Mouse (Mus musculus) embryonic facial prominence, embryonic 12.5 days (tissue): ENCODE measurements around the gene Smarcb1. TPM values are rescaled to one million over a fixed set of nuclear protein-coding genes. Genes with fewer than 3 reads are reported as not detected.
"Not testable (repeated sequence)": the region's sequence is repeated elsewhere in the genome, so short reads cannot be mapped to it uniquely, and the experiment has no call there.

Experiments
- ATAC-seq: fragments of 200-750 bp; cut with Nextera tagmentation; 2 replicates; pipeline ENCODE4 v1.8.0; 2017; ENCODE audit not compliant: insufficient number of reproducible peaks, insufficient read depth, low FRiP score, low TSS enrichment
- H3K27ac ChIP-seq: fragments of 300-500 bp; sonication (generic); 2 replicates; pipeline ENCODE4 v1.5.1; 2016; ENCODE audit warnings: mild to moderate bottlenecking
- H3K27me3 ChIP-seq: fragments of 300-500 bp; sonication (generic); 2 replicates; pipeline ENCODE4 v1.6.1; 2016; ENCODE audit warnings: mild to moderate bottlenecking, moderate library complexity
- H3K36me3 ChIP-seq: fragments of 300-500 bp; sonication (generic); 2 replicates; pipeline ENCODE4 v1.6.1; 2016; ENCODE audit warnings: mild to moderate bottlenecking
- H3K4me1 ChIP-seq: fragments of 300-500 bp; sonication (generic); 2 replicates; pipeline ENCODE4 v1.6.1; 2016
- H3K4me2 ChIP-seq: fragments of 300-500 bp; sonication (generic); replicated peaks from 2 replicates; pipeline ENCODE4 v1.6.1; 2016; ENCODE audit warnings: mild to moderate bottlenecking, moderate library complexity
- H3K4me3 ChIP-seq: fragments of 300-500 bp; sonication (generic); 2 replicates; pipeline ENCODE4 v1.5.1; 2016; ENCODE audit warnings: mild to moderate bottlenecking
- H3K9ac ChIP-seq: fragments of 300-500 bp; sonication (generic); 2 replicates; pipeline ENCODE4 v1.6.1; 2016; ENCODE audit warnings: mild to moderate bottlenecking, moderate library complexity
- H3K9me3 ChIP-seq: fragments of 300-500 bp; sonication (generic); 2 replicates; pipeline ENCODE4 v1.6.1; 2016; ENCODE audit warnings: mild to moderate bottlenecking, moderate library complexity
- WGBS: fragments of 180-500 bp; shearing (Covaris S2); methylation state at CpG from one replicate; pipeline ENCODE4 v1.1.7; 2016; 5-methylcytosine and 5-hydroxymethylcytosine counted together
- polyA plus RNA-seq: library from polyadenylated mRNA; unstranded; fragments of >200 nt; fragmentation: Nextera tagmentation; extraction: Ambion mirVana; gene quantifications from 2 replicates; pipeline ENCODE4 v1.2.1, GENCODE M21; 2016

The Smarcb1 gene
- polyA plus RNA-seq, 1 experiment from 2014 or later = 269 TPM

- Histone ChIP-seq H3K27me3 (no peaks in the 10 kb centered on the region), H3K4me1 (peaks cover under 1% of the 10 kb centered on the region; the same call in 1 of the 2 replicates), H3K9ac (no peak overlapping the region), H3K4me3 (no peak overlapping the region), H3K9me3 (no peaks in the 10 kb centered on the region), H3K36me3 (peaks cover 92% of the 10 kb centered on the region), H3K27ac (no peak overlapping the region), H3K4me2 (no peak overlapping the region)
- ATAC-seq = no peak
- 74% methylated on average over 3 of the region's 3 CpGs for WGBS
Measured at GRCm38 (mm10) chr10:75898846-75899245, 22.6 kb downstream of the Smarcb1 start.

GRCm38 (mm10) chr10:75898039-75898564, 23.3 kb downstream of the Smarcb1 start:
- H3K36me3 ChIP-seq = peaks cover 85% of the 10 kb centered on the region
- H3K27ac ChIP-seq = no peak overlapping the region
- no peaks in the 10 kb centered on the region for H3K27me3 ChIP-seq
- H3K4me2 ChIP-seq = no peak overlapping the region
- H3K9me3 ChIP-seq = no peaks in the 10 kb centered on the region
- no peak overlapping the region for H3K4me3 ChIP-seq
- WGBS = 72% methylated on average over 6 of the region's 6 CpGs
- no peak overlapping the region for H3K9ac ChIP-seq
- no peak for ATAC-seq
- H3K4me1 ChIP-seq = peaks cover 7% of the 10 kb centered on the region; the same call in 1 of the 2 replicates

GRCm38 (mm10) chr10:75897373-75897772, 24.0 kb downstream of the Smarcb1 start:
- Histone ChIP-seq H3K9ac (no peak overlapping the region), H3K36me3 (peaks cover 78% of the 10 kb centered on the region), H3K27ac (no peak overlapping the region), H3K9me3 (no peaks in the 10 kb centered on the region), H3K4me2 (no peak overlapping the region), H3K4me3 (no peak overlapping the region), H3K4me1 (peaks cover 7% of the 10 kb centered on the region; the same call in 1 of the 2 replicates), H3K27me3 (no peaks in the 10 kb centered on the region)
- ATAC-seq = no peak
- WGBS = 43% methylated on average over 6 of the region's 6 CpGs

GRCm38 (mm10) chr10:75896208-75896607, 25.2 kb downstream of the Smarcb1 start:
- H3K36me3 ChIP-seq = peaks cover 66% of the 10 kb centered on the region

GRCm38 (mm10) chr10:75895730-75896129, 25.7 kb downstream of the Smarcb1 start:
- no peaks in the 10 kb centered on the region for H3K27me3 ChIP-seq
- H3K27ac ChIP-seq = no peak overlapping the region
- no peak overlapping the region for H3K4me2 ChIP-seq
- H3K4me3 ChIP-seq = no peak overlapping the region
- no peak for ATAC-seq
- no peaks in the 10 kb centered on the region for H3K9me3 ChIP-seq
- peaks cover 62% of the 10 kb centered on the region for H3K36me3 ChIP-seq
- H3K9ac ChIP-seq = no peak overlapping the region
- peaks cover 7% of the 10 kb centered on the region; the same call in 1 of the 2 replicates for H3K4me1 ChIP-seq
- 90% methylated on average over 5 of the region's 5 CpGs for WGBS

More at GRCm38 (mm10) chr10:75896208-75896607, 25.2 kb downstream of the Smarcb1 start:
- no peaks in the 10 kb centered on the region for H3K27me3 ChIP-seq
- no peak overlapping the region for H3K4me3 ChIP-seq
- 93% methylated on average over 1 of the region's 1 CpGs for WGBS
- no peaks in the 10 kb centered on the region for H3K9me3 ChIP-seq
- peaks cover 7% of the 10 kb centered on the region; the same call in 1 of the 2 replicates for H3K4me1 ChIP-seq
- no peak overlapping the region for H3K4me2 ChIP-seq
- ATAC-seq = no peak
- H3K27ac ChIP-seq = no peak overlapping the region
- no peak overlapping the region for H3K9ac ChIP-seq

GRCm38 (mm10) chr10:75894601-75895000, 26.8 kb downstream of the Smarcb1 start:
- H3K27ac ChIP-seq = no peak overlapping the region
- no peaks in the 10 kb centered on the region for H3K27me3 ChIP-seq
- no peak overlapping the region for H3K4me2 ChIP-seq
- 72% methylated on average over 6 of the region's 6 CpGs for WGBS
- no peak overlapping the region for H3K4me3 ChIP-seq
- no peak overlapping the region for H3K9ac ChIP-seq
- peaks cover 52% of the 10 kb centered on the region for H3K36me3 ChIP-seq
- no peaks in the 10 kb centered on the region for H3K9me3 ChIP-seq
- ATAC-seq = no peak
- peaks cover 8% of the 10 kb centered on the region; the same call in 1 of the 2 replicates for H3K4me1 ChIP-seq

- WGBS = 2% methylated on average over 50 of the region's 51 CpGs
- H3K27me3 ChIP-seq = no peaks in the 10 kb centered on the region
- peaks cover 15% of the 10 kb centered on the region for H3K4me1 ChIP-seq
- peak within 1 kb of the TSS; percentile 35; the same call in 1 of the 2 replicates for H3K9ac ChIP-seq
- H3K9me3 ChIP-seq = no peaks in the 10 kb centered on the region
- peak; percentile 98 for ATAC-seq
- peaks cover 39% of the 10 kb centered on the region for H3K36me3 ChIP-seq
- H3K27ac ChIP-seq = no peak within 1 kb of the TSS
- H3K4me2 ChIP-seq = peak within 1 kb of the TSS; percentile 89
- peak within 1 kb of the TSS; percentile 40 for H3K4me3 ChIP-seq
Measured at GRCm38 (mm10) chr10:75893089-75893750, 28.2 kb downstream of the Smarcb1 start, which contains the start of gene Derl3. TSS of gene Derl3 (plus strand) at chr10:75893413.

GRCm38 (mm10) chr10:75889406-75890153, 31.8 kb downstream of the Smarcb1 start:
- WGBS = 48% methylated on average over 8 of the region's 8 CpGs
- Histone ChIP-seq H3K9ac (no peak overlapping the region), H3K27ac (no peak overlapping the region), H3K4me1 (peaks cover 15% of the 10 kb centered on the region), H3K4me2 (no peak overlapping the region), H3K4me3 (no peak overlapping the region), H3K36me3 (peaks cover 7% of the 10 kb centered on the region; the same call in 1 of the 2 replicates), H3K9me3 (no peaks in the 10 kb centered on the region), H3K27me3 (no peaks in the 10 kb centered on the region)
- no peak for ATAC-seq

GRCm38 (mm10) chr10:75887504-75887903, 33.9 kb downstream of the Smarcb1 start:
- H3K4me3 ChIP-seq, H3K4me2 ChIP-seq, H3K36me3 ChIP-seq, H3K9ac ChIP-seq, H3K27ac ChIP-seq, H3K27me3 ChIP-seq, ATAC-seq, H3K9me3 ChIP-seq: not testable (repeated sequence)
- WGBS = 75% methylated on average over 5 of the region's 5 CpGs
- peaks cover 14% of the 10 kb centered on the region for H3K4me1 ChIP-seq

GRCm38 (mm10) chr10:75884742-75885141, 36.7 kb downstream of the Smarcb1 start:
- H3K36me3 ChIP-seq = no peaks in the 10 kb centered on the region
- ATAC-seq = no peak
- WGBS = 92% methylated on average over 8 of the region's 8 CpGs
- no peak overlapping the region for H3K27ac ChIP-seq
- peaks cover 28% of the 10 kb centered on the region for H3K4me1 ChIP-seq
- H3K4me3 ChIP-seq = no peak overlapping the region
- H3K4me2 ChIP-seq = no peak overlapping the region
- H3K9ac ChIP-seq = no peak overlapping the region
- H3K9me3 ChIP-seq = no peaks in the 10 kb centered on the region
- no peaks in the 10 kb centered on the region for H3K27me3 ChIP-seq

- H3K9ac ChIP-seq = 0 out of 2 replicates have a peak overlapping the region, but pooled peaks have one; percentile 27
- 0% methylated on average over 10 of the region's 10 CpGs for WGBS
- peaks cover 20% of the 10 kb centered on the region for H3K4me1 ChIP-seq
- H3K27me3 ChIP-seq = no peaks in the 10 kb centered on the region
- H3K4me3 ChIP-seq = no peak overlapping the region
- no peak for ATAC-seq
- H3K27ac ChIP-seq = peak overlapping the region; percentile 67; the same call in 1 of the 2 replicates
- H3K9me3 ChIP-seq = no peaks in the 10 kb centered on the region
- H3K4me2 ChIP-seq = peak overlapping the region; percentile 37
- H3K36me3 ChIP-seq = no peaks in the 10 kb centered on the region
Measured at GRCm38 (mm10) chr10:75883232-75883552, 38.2 kb downstream of the Smarcb1 start.
